Mouse (Mus musculus) spleen, adult 2 months (tissue): ENCODE measurements around the gene Bbof1. TPM values are rescaled to one million over a fixed set of nuclear protein-coding genes. Genes with fewer than 3 reads are reported as not detected.

ENCODE experiments used
- DNase-seq, 2 experiments: peaks; one replicate each; pipeline versions ENCODE4 v3.0.0 to v3.0.0-alpha.2; 2012 to 2021; ENCODE audit warnings: low spot score in 2 of 2, low read depth in 1 of 2
- H3K27ac ChIP-seq: fragments of 200-500 bp; 2 replicates; pipeline ENCODE4 v1.5.1; 2012; ENCODE audit warnings: low read length, inconsistent platforms; ENCODE audit not compliant: insufficient read depth
- H3K27me3 ChIP-seq: fragments of 200-500 bp; 2 replicates; pipeline ENCODE4 v1.6.1; 2012; ENCODE audit warnings: mild to moderate bottlenecking, moderate library complexity, low read length, inconsistent platforms; ENCODE audit not compliant: control insufficient read depth, insufficient read depth
- H3K36me3 ChIP-seq: fragments of 200-500 bp; 2 replicates; pipeline ENCODE4 v1.6.1; 2012; ENCODE audit warnings: mild to moderate bottlenecking, low read length, inconsistent platforms; ENCODE audit not compliant: control insufficient read depth, insufficient read depth
- H3K4me1 ChIP-seq: fragments of 200-500 bp; 2 replicates; pipeline ENCODE4 v1.6.1; 2011; ENCODE audit warnings: inconsistent platforms; ENCODE audit not compliant: control insufficient read depth, insufficient read depth, insufficient read length
- H3K4me3 ChIP-seq: fragments of 200-500 bp; 2 replicates; pipeline ENCODE4 v1.5.1; 2011; ENCODE audit warnings: mild to moderate bottlenecking, inconsistent platforms; ENCODE audit not compliant: insufficient read depth, insufficient read length; ENCODE audit errors: extremely low read depth
- CTCF ChIP-seq: fragments of 200-500 bp; IDR thresholded peaks from 2 replicates; pipeline ENCODE4 v1.5.1; 2011; ENCODE audit warnings: mild to moderate bottlenecking, inconsistent platforms; ENCODE audit not compliant: insufficient read depth, insufficient read length, insufficient replicate concordance; ENCODE audit errors: extremely low read depth
- POLR2A ChIP-seq: fragments of 200-500 bp; IDR thresholded peaks from 2 replicates; pipeline ENCODE4 v1.6.1; 2011; ENCODE audit warnings: low read depth, low read length, inconsistent platforms
- WGBS: fragments of 180-500 bp; shearing (Covaris S2); methylation state at CpG from one replicate; pipeline ENCODE4 v1.1.7; 2018; 5-methylcytosine and 5-hydroxymethylcytosine counted together
- polyA plus RNA-seq: library from polyadenylated mRNA; depleted of rRNA; stranded (reverse); fragments of >200 nt; gene quantifications from 2 replicates; pipeline ENCODE4 v1.2.3, GENCODE M21; 2012; rRNA removed

Bbof1 gene
- polyA plus RNA-seq, 1 experiment, result 0.05 TPM

GRCm38 (mm10) chr12:84462856-84463255 lies 54.0 kb downstream of the Bbof1 start:
- 95% methylated on average over 3 of the region's 3 CpGs for WGBS
- TF ChIP-seq POLR2A, result no peak
- DNase-seq, result no peak

DNA sequence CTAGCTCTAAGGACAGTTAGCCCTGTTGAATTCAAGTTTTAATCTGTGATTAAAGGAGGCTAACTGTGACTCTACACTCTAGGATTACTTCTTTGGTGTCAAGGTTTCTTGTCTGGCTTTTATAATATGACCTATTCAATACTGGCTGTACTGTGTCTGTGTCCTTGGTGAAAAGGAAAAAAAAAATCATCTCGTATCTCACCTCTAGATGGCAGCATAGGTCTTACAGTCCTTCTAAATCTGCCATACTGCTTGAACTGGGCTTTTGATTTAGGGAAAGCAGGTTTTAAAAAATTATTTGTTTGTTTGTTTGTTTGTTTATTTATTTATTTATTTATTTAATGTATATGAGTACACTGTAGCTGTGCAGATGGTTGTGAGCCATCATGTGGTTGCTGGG lies 59.8 kb downstream of the Bbof1 start:
- WGBS, result 2% methylated on average over 1 of the region's 1 CpGs
- H3K4me3 ChIP-seq, result no peak overlapping the region
- TF ChIP-seq POLR2A (no peak), CTCF (no peak)
- H3K27me3 ChIP-seq, result no peaks in the 10 kb centered on the region
- DNase-seq, result peak in 1 of 2 experiments; percentile 33
- H3K36me3 ChIP-seq, result peaks cover 9% of the 10 kb centered on the region
- no peaks in the 10 kb centered on the region for H3K4me1 ChIP-seq
- no peak overlapping the region for H3K27ac ChIP-seq

More at GRCm38 (mm10) chr12:84462856-84463255, 54.0 kb downstream of the Bbof1 start:
- Histone ChIP-seq H3K4me3 (no peak overlapping the region), H3K4me1 (no peaks in the 10 kb centered on the region), H3K27me3 (no peaks in the 10 kb centered on the region), H3K36me3 (peaks cover 24% of the 10 kb centered on the region), H3K27ac (no peak overlapping the region)

- 91% methylated on average over 7 of the region's 7 CpGs for WGBS
- no peaks in the 10 kb centered on the region for H3K27me3 ChIP-seq
- no peaks in the 10 kb centered on the region for H3K4me1 ChIP-seq
- TF ChIP-seq POLR2A, result no peak
- TF ChIP-seq CTCF, result no peak
- H3K36me3 ChIP-seq, result no peaks in the 10 kb centered on the region; the same call in 1 of the 2 replicates
- H3K27ac ChIP-seq, result no peak overlapping the region
- no peak overlapping the region for H3K4me3 ChIP-seq
- no peak for DNase-seq
These were observed 70.1 kb downstream of the Bbof1 start for GRCm38 (mm10) chr12:84478937-84479336.

- H3K4me1 ChIP-seq, result no peaks in the 10 kb centered on the region
- WGBS, result 90% methylated on average over 2 of the region's 2 CpGs
- no peak overlapping the region for H3K27ac ChIP-seq
- H3K27me3 ChIP-seq, result no peaks in the 10 kb centered on the region
- DNase-seq, result no peak
- no peak overlapping the region for H3K4me3 ChIP-seq
- TF ChIP-seq POLR2A (no peak), CTCF (no peak)
- no peaks in the 10 kb centered on the region; the same call in 1 of the 2 replicates for H3K36me3 ChIP-seq
These were observed 72.4 kb downstream of the Bbof1 start for GRCm38 (mm10) chr12:84481251-84481650.

DNA sequence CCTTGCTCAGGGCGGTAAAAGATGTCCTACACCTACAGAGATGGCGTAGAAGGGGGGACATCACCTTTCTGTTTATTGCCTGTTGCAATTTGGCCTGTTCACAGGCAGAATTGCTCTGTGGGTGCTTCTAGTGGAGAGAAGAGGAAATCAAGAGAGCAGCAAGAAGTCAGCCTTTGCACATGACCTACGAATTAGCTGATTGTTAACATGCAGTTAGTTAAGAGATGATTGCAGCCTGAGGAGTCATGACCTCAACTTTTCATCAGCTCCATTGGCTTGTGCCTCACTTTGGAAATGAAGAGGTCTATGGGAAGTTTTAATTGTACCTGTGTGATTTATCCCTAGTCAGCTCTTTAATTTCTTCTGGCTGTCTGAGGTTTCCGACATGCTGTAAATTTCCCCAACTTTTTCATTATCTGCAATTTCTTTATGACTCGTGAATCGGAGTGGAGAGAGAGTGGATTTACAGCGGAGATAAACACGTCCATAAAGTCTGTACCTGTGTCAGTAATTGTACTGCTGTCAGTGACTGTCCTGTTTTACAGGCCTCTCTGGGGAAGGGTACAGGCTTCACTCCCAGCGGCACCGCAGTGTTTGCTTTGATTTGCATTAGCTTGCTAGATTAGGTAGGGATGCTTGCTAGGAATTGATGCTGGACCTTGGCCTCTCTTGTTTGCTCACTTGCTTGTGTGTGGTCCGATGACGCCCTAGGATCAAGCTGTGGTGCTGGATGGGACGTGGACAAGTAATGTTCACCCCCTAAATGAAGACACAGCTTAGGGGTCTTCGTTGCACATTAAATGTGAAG lies 74.1 kb downstream of the Bbof1 start:
- Histone ChIP-seq H3K4me3 (no peak overlapping the region), H3K36me3 (no peaks in the 10 kb centered on the region), H3K27me3 (no peaks in the 10 kb centered on the region), H3K4me1 (no peaks in the 10 kb centered on the region; the same call in 1 of the 2 replicates), H3K27ac (no peak overlapping the region)
- 95% methylated on average over 14 of the region's 14 CpGs for WGBS
- TF ChIP-seq CTCF, result no peak
- no peak for TF ChIP-seq POLR2A
- DNase-seq, result no peak

DNA sequence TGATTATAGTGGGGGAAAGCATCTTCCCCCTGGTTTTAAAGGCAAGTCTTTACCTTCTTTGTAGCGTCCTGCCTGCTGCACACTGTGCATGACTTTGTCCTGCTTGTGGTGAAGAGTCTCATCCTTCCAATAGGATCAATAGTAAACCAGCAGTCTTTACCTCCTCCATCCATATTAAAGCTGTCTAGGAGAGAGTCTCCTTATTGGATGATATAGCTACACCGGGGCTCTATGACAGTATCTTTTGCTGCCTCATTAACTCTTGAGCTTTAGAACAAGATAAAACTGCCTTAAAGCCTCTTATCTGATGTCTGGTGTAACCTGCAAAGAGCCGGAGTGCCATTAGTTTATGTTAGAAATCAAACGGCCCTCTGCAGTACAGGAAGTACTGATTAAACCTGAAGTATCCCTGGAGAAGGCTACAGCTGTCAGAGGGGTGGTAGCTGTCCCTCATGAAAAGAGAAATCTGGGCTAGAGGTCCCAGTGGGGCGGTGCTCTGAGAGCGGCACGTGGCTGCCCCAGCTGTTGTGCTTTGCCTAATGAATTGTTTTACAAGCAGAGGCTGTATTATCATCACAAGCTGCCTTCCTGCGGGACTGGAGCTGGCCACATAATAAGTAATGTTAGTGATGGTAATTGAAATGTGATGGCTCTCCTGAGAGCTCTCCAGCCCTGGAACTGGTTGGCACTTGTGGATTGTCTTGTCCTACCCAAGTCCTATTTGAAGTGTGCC lies 78.6 kb downstream of the Bbof1 start:
- Histone ChIP-seq H3K4me3 (no peak overlapping the region), H3K27me3 (no peaks in the 10 kb centered on the region), H3K36me3 (peaks cover 1% of the 10 kb centered on the region; the same call in 1 of the 2 replicates), H3K4me1 (no peaks in the 10 kb centered on the region; the same call in 1 of the 2 replicates), H3K27ac (no peak overlapping the region)
- no peak for DNase-seq
- 67% methylated on average over 8 of the region's 8 CpGs for WGBS
- no peak for TF ChIP-seq CTCF

Other genes starting within 250 kb of the Bbof1 start
- gene Elmsan1, start 190.2 kb upstream of the Bbof1 start, polyA plus RNA-seq, result 30.6 and 36.4 TPM in 2 replicates
- gene Ptgr2, start 123.8 kb upstream of the Bbof1 start, polyA plus RNA-seq, result 2.8 and 4.2 TPM in 2 replicates
- 13.7 and 14.5 TPM in 2 replicates for gene Zfp410, start 92.2 kb upstream of the Bbof1 start, polyA plus RNA-seq
- 17.5 and 27.8 TPM in 2 replicates for gene Coq6, start 47.4 kb upstream of the Bbof1 start, polyA plus RNA-seq
- gene Fam161b, start 47.2 kb upstream of the Bbof1 start, polyA plus RNA-seq, result 0.27 and 0.32 TPM in 2 replicates
- 4.4 and 4.6 TPM in 2 replicates for gene Entpd5, start within 50 bp of the Bbof1 start, polyA plus RNA-seq
- gene Rnf113a2, start 8.1 kb downstream of the Bbof1 start, polyA plus RNA-seq, result 3.3 and 3.6 TPM in 2 replicates
- 2.5 and 2.6 TPM in 2 replicates for gene Aldh6a1, start 41.9 kb downstream of the Bbof1 start, polyA plus RNA-seq
- gene Lin52, start 42.4 kb downstream of the Bbof1 start, polyA plus RNA-seq, result 4.5 and 5.9 TPM in 2 replicates
- not detected in 2 replicates for gene Vsx2, start 160.7 kb downstream of the Bbof1 start, polyA plus RNA-seq
- 16.6 and 17.0 TPM in 2 replicates for gene Abcd4, start 208.3 kb downstream of the Bbof1 start, polyA plus RNA-seq
- gene Vrtn, start 231.9 kb downstream of the Bbof1 start, polyA plus RNA-seq, result not detected in 2 replicates